In the genomic region with DNA sequence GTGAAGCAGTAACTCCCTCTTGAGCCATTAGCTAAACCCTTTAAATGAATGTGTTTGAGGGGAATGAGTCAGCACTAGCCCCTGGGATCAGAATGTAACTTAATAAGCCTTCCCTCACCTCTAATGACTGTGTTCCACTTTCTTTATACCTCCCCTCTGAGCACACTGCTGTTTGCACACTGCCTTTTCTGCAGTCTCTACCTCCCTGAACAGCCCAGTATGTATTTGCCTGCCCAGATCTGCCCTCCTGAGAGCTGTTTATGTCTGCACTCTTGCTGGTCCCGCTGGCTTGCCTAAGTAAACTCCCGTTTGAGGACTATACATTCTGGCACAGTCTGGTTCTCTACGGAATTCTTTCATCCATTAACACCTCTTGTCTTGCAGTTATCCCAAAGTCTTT, we compare ENCODE assay signal across 18 mouse cellular contexts.
"Had no signal": no experiment of that assay in that cellular context is flagged by ENCODE, and none has a peak within 500 bp of the region (broad histone marks: within the 10 kb centered on the region; RNA-seq: fewer than 3 reads in every experiment).

No protein-coding gene starts in this region.

- H3K9ac ChIP-seq: liver, embryonic 13.5 days; liver, postnatal 0 days; midbrain, embryonic 15.5 days; neural tube, embryonic 15.5 days; stomach, embryonic 15.5 days had no signal

- H3K9me3 ChIP-seq: liver, embryonic 13.5 days; megakaryocyte, embryonic 14.5 days; midbrain, embryonic 15.5 days; neural tube, embryonic 15.5 days; stomach, embryonic 15.5 days had no signal

- H3K27ac ChIP-seq: left cerebral cortex, adult 2 months; liver, embryonic 13.5 days; macrophage; midbrain, embryonic 15.5 days; neural tube, embryonic 15.5 days; stomach, embryonic 15.5 days had no signal

- H3K4me1 ChIP-seq: liver, embryonic 13.5 days; megakaryocyte, embryonic 14.5 days; midbrain, embryonic 15.5 days; stomach, embryonic 15.5 days had no signal

- H3K36me3 ChIP-seq: liver, embryonic 13.5 days; midbrain, embryonic 15.5 days; neural tube, embryonic 15.5 days; stomach, embryonic 15.5 days had no signal

- DNase-seq: kidney, adult 8-10 months; kidney, postnatal 25 days; liver; liver, embryonic 13.5 days; liver, postnatal 0 days; lung, postnatal 10 days; right cerebral cortex, postnatal 4 days; spleen, adult 18-20 months; thymus, adult 2 months; thymus, postnatal 25 days had no signal

- H3K4me3 ChIP-seq: left cerebral cortex, adult 2 months; liver, embryonic 13.5 days; megakaryocyte, embryonic 14.5 days; midbrain, embryonic 15.5 days; neural tube, embryonic 15.5 days; stomach, embryonic 15.5 days had no signal

- H3K4me2 ChIP-seq: liver, embryonic 13.5 days; midbrain, embryonic 11.5 days; midbrain, embryonic 15.5 days; neural tube, embryonic 15.5 days; stomach, embryonic 15.5 days had no signal

- ATAC-seq: intestine, postnatal 0 days; liver, postnatal 0 days; midbrain, embryonic 15.5 days had no signal

- H3K27me3 ChIP-seq: liver, embryonic 13.5 days; midbrain, embryonic 15.5 days; neural tube, embryonic 15.5 days; stomach, embryonic 15.5 days had no signal
